Mouse (Mus musculus) heart, adult 2 months (tissue): ENCODE measurements around the gene Gm20388.

Experiments
- CTCF ChIP-seq: fragments of 200-600 bp; IDR thresholded peaks from 2 replicates; pipeline ENCODE4 v1.8.1; 2022; ENCODE audit warnings: antibody characterized with exemption, mild to moderate bottlenecking, moderate library complexity
- EP300 ChIP-seq: fragments of 200-500 bp; IDR thresholded peaks from 2 replicates; pipeline ENCODE4 v1.6.1; 2011; ENCODE audit warnings: low read depth, low read length, control low read depth; ENCODE audit not compliant: insufficient read depth
- POLR2A ChIP-seq: fragments of 200-500 bp; IDR thresholded peaks from 2 replicates; pipeline ENCODE4 v1.6.1; 2011; ENCODE audit warnings: mild to moderate bottlenecking, low read depth, low read length, control low read depth; ENCODE audit not compliant: insufficient read depth

DNA sequence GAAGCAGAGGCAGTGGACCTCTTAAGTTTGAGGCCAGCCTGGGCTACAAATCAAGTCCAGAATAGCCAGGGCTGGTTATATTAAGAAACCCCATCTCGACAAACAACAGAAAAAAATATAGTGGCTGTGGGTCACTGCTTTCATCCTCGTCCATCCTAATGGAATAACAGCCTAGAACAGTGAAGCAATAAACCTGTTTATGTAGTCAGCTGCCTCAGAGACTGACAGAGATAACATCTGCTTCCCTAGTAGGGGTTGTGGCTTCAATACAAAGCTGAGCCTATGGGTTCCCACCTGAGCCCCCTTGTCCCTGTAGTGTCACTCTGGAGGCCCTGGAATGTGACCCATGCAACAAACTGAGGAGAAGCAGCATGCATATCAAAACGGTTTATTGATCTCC lies 2663.6 kb downstream of the Gm20388 start:
- no peak for TF ChIP-seq POLR2A
- no peak for TF ChIP-seq EP300
- TF ChIP-seq CTCF: no peak
